Mouse (Mus musculus) E14TG2a.4 (cell line): ENCODE results near the gene Gpc5.

Experiments used
- CTCF ChIP-seq: conservative IDR thresholded peaks from 2 replicates; pipeline ENCODE4 v1.5.1; 2014; ENCODE audit warnings: low read length
- POU5F1 ChIP-seq: IDR thresholded peaks from 2 replicates; pipeline ENCODE4 v1.6.1; 2014; ENCODE audit warnings: low read length, borderline replicate concordance

- TF ChIP-seq CTCF = no peak
- TF ChIP-seq POU5F1 = no peak
These were observed 738.5 kb downstream of the Gpc5 start for GRCm38 (mm10) chr14:115830485-115830884.
